Mouse (Mus musculus): ENCODE measurements around the gene Nfya.

GRCm38 (mm10) chr17:48437421-48437911 lies 27.8 kb upstream of the Nfya start:
- TF ChIP-seq ZNF384 (IDR thresholded peaks at IDR 0.05; ENCODE audit: low read depth, low read length) (no peak), HCFC1 (IDR thresholded peaks at IDR 0.05; ENCODE audit: borderline replicate concordance, insufficient read depth, low read length) (no peak), MAFK (IDR thresholded peaks at IDR 0.05; ENCODE audit: insufficient read depth, low read depth, low read length) (no peak)

Data from ES-E14 (cell line).